Mouse (Mus musculus) left cerebral cortex, postnatal 25 days (tissue): ENCODE results near the gene Hira. TPM values are rescaled to one million over a fixed set of nuclear protein-coding genes. Genes with fewer than 3 reads are reported as not detected.
A peak's percentile ranks its signal among the peaks of the same experiment; 100 is the strongest.
"Not testable (repeated sequence)": the region's sequence is repeated elsewhere in the genome, so short reads cannot be mapped to it uniquely, and the experiment has no call there.

Experiments used
- DNase-seq, 2 experiments: peaks; one replicate each; pipeline ENCODE4 v3.0.0; 2022; ENCODE audit warnings: low spot score in 2 of 2, mixed read lengths in 1 of 2
- intact Hi-C: fragments of 180-260 bp; cut with DNase I; formaldehyde crosslinking; loops from one replicate; pipeline ENCODE4 v1.15.1; 2025
- total RNA-seq, 2 experiments: library from RNA; stranded (reverse); gene quantifications; 2 replicates each; pipeline ENCODE4 v1.2.3; 2021

Gene Hira
- total RNA-seq, 2 experiments from 2014 or later, result 74.3 to 84.6 TPM

DNA sequence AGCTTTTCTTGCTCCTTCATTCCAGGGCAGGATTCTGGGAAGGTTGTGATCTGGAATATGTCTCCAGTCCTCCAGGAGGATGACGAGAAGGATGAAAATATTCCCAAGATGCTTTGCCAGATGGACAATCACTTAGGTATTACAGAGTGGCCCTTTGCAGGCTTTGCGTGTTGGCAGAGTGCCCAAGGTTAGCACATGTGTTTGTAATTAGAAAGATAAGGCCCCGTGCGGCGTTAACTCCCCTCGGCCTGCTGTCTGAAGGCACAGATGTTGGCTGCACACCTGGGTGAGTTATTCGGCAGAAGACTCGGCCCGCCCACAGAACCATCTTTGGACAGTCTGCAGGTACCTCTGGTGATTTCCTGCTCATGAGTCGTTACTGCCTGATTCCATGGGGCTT lies 19.6 kb downstream of the Hira start:
- intact Hi-C loops, result no loop called here
- DNase-seq, result no peak

DNA sequence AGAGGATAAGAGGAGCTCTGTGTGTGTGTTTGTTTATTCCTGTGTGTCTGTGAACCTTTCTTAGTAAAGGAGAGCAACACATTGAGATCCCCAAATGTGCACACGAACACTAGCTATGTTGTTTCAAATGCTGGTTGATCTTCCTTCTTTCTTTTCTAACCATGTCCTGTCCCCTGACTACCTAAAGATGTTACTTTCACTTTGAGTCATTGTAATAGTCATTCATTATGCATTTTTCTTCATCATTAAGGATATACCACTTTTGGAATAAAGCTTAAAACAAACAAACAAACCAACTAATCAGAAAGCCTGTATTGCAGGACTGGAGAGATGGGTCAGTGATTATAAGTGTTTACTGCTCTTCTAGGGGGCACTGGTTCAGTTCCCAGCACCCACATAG lies 28.8 kb downstream of the Hira start:
- intact Hi-C loops, result no loop called here
- DNase-seq, result no peak

DNA sequence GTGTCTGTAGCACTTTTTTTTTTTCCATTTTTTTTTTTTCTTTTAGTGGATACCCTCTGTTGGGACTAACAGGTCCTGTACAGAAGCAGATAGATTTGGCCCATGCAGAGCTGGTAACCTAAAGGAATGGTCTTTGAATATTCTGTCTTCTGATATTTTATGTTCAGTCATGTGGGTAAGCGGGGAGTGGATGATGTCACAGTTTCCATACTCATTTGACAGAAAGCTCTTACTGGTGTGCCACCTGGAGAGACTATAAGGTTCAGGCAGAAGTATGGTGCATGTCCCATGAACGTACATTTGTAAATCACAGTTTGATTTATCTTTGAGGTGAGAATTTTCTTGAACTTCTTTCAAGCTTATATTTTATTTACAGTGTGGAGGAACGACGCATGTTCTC lies 39.2 kb downstream of the Hira start:
- no peak for DNase-seq
- intact Hi-C loops, result no loop called here

DNA sequence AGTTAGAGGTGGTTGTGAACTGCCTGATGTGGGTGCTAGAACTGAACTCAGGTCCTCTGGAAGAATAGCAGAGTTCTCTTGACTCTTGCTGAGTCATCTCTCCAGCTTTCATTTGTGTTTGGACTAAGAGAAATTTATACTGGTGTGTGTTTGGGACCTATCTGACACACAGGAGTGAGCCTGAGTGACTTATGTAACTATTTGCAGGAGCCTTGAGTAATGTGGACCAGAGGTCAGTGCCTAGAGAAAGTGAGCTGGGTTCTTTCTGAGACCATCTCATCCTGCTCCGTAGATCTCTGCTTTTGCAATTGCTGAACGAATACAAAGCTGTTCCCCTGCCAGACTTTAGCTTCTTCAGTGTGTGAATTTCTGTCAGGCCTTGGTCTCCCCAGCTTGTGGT lies 44.9 kb downstream of the Hira start:
- intact Hi-C loops, result no loop called here
- no peak for DNase-seq

DNA sequence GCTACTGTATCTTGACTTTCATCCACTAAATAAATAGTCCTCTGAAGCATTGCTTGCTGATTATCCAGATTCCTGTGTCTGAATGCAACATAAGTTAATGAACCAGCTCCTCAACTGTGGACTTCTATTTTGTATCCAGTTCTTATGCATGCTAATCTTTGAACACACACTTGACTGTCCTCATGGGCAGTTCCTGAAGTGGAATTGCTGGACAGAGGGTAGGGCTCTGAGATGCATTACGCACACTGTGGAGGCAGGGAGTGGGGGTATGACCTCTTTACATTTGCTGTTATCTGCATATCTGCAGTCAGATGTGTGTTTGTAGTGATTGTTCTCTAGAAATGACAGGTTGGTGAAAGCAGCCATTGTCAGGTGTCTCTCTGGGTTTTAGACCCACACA lies 51.1 kb downstream of the Hira start:
- intact Hi-C loops, result no loop called here
- DNase-seq, result no peak

DNA sequence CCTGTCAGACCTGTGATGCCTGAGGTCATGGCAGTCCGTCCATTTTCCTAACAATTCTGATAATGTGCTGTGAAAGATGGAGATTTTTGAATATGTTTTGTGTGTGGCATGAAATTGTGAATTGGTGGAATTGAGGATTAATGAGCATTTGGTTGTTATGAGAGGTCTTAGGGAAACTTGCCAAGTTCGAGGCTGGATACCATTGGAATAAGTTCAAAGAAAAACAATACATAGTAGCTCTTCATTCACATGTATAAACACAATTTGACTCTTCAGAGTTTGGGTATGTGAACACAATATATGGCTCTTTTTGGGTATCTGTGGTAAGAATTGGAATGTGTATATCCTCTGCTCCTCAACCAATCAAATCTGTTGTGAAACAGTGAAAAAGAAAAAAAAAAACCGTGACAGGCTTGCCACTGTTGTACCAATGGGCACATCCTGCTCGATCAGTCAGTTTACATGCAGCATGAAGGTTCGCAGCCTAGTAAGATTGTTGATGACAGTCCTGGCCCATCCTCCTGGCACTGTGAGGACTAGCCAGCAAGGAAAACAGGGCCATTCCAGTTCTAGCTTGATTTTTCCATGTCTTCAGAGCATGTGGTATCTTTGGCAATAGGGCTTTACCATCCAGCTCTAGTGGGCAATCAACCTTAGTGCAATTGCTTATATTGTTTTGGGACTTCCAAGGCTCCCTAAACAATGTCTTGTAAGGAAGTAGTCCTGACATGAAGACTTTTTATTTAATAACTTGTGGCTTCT lies 61.7 kb downstream of the Hira start:
- intact Hi-C loops, result no loop called here
- no peak for DNase-seq

DNA sequence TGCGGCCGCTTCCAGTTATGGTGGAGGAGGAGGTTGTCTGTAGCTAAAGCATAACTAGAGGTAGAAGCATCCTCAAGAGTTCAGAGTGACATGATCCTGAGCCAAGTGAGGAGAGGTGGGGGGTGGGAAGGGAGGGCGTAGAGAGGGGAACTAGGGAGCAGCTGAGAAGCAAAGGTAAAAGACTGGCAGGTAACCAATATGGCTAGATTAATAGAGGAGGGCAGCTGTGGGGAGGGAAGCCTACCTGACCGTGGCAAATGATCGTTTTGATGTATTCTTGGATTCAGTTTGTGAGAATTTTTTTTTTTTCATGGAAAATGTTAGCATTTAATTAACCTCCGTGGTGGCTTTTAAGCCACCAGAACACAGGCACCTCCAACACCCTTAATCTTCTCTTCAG lies 67.1 kb downstream of the Hira start:
- intact Hi-C loops, result no loop called here
- no peak for DNase-seq

DNA sequence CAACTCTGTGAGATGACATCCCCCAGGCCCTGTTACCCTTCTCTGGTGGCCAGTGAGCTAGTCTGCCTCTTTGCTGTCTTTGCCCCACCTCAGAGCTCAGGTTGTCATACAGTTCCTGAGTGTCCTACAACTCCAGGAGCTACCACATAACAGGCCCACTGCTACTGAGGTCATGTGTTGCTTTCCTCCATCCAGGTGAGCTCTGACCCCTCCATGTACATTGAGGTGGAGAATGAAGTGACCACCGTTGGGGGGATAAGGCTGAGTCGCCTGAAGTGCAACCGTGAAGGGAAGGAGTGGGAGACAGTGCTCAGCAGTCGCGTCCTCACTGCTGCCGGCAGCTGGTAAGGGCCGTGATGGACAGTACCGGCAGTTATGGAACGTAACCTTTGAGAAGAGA lies 72.1 kb downstream of the Hira start:
- intact Hi-C loops, result no loop called here
- DNase-seq, result no peak

DNA sequence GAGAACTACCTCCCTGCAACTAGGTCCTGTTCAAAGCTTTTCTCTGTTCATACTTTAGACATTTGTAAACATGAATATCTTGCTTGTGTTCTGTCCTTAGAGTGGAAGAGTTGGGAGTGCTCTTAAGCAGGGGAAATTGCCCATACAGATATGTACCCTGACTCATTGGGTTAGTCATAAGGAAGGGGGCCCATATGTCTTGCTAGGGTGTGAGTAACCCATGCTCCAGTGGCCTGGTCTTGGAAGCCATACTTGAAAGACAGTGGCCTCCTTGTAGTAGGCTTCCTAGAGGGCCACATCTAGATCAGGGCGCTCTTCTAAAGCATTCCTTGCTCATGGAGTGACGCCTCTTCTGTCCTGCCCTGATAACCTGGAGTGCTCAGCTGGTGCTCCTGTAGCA lies 73.5 kb downstream of the Hira start:
- intact Hi-C loops, result no loop called here
- no peak for DNase-seq

DNA sequence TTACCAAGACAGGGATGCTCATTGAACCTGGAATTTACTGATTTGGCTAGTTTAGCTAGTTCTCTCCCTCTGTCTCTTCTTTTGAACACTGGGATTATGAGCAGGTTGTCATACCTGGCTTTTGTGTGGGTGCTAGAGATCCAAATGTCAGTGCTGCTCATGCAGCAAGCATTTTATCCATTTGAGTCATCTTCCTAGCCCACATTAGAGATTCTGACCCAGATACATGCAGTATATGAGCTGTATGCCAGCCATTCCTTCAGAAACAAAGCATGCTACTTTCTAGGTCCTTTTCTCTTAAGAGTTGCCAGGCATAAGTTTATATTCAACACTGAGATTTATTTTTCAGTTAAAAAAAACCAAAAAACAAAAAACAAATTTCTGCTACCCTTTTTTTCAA lies 76.0 kb downstream of the Hira start:
- peak in 1 of 2 experiments; percentile 25 for DNase-seq

DNA sequence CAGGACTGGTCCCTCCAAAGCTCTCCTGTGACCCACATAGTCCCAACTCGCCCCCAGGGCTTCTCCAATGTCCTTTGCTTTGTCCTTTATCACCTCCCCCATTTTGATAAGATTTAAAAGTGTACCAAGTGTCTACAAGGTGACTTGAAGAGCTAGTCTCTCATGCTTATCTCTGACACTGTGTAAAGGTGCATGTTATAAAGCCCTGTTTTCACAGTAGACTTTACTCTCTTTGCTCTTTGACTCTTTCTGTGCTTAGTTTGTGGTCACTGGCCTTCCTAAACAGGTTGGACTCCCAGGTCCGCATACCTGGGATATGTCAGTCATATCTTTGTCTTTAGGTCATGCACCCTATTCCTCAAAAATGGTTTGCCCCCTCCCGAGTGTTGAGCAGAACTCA lies 78.2 kb downstream of the Hira start:
- intact Hi-C loops, result no loop called here
- DNase-seq, result no peak

More for the DNA sequence above, 76.0 kb downstream of the Hira start:
- intact Hi-C loops, result no loop called here

DNA sequence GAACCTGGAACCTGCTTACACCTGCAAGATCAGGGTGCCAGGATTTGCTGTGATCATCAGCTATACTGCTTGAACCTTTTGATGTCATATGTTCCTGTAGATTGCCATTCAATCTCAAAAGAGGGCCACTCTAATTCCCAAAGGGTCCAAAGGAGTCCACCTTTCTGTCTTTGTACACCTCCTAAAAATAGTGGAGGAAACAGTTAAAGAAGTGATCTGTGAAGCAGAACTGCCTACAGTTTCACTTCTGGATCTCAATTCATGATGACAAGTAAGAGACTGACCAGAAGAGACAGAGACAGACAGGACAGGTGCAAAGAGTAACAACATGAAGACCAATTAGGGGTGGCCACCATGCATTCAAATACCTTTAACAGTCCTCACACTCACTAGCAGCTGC lies 86.6 kb downstream of the Hira start:
- intact Hi-C loops, result no loop called here
- no peak for DNase-seq

DNA sequence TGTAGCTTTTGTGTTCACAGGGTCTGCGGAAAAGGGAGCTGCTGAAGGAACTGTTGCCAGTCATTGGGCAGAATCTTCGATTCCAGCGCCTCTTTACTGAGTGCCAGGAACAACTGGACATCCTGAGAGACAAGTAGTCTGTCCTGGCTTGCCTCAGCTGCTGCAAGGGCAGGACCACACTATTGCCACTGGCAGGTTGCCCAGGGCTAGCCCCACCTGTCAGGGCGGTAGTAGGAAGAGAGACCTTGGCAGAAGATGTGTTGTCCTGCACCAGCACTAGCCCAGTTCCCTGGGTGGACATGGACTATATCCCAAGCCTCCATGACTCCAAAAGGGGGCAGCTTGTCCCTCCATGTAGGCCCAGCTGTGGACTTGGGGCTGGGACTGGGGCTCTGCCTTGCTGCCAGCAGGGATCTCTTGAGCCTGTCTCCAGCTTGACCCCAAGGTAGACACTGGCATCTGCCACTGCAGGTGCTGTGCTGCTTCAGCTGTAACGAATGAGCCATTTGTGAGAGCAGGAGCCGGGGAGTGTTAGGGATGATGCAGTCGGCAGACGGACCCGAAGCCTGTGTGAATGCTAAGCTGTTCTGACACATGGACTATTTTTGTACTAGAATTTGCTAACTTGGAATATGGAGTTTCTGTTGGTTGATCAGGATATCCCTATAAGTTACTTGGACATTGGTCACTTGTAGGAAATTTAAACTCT lies 92.7 kb downstream of the Hira start:
- DNase-seq, result no peak
- intact Hi-C loops, result no loop called here

DNA sequence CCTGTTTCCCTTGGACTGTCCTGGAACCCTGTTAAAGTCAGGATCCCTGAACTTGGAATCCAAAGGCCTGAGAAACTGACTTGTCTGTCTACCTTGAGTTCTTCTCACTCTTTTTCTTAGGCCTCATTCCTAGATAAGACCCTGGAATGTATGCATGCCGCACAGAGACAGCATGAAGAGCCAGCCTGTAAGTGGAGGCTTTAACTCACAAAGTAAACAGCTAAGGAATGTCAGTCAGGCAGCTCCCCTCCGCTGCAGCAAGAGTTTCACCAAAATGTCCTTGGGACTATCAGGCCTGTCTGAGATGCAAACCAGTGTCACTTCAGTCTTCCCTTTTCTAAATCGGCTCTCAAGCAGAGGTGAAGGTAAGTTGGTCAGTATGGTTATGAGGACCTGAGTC lies 94.0 kb downstream of the Hira start:
- no peak for DNase-seq
- intact Hi-C loops, result no loop called here

DNA sequence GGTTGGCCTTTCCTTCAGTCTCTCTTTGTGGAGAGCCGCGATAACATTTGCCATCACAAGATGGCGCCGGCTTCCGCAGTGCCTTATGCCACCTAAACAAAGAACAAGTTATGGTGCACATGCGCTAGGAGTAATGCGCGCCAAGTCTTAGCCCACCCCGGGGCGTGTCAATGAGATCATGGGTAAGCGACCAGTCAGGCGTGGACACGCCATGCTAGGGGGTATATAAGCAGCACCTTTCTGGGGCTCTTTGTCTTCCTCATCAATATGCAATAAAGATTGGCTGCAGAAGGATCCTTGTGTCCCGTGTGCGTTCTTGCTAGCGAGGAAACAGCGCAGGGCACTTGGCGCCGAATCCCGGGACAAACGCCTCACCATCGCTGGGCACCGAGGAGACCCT lies 98.8 kb downstream of the Hira start:
- DNase-seq, intact Hi-C loops: not testable (repeated sequence)

DNA sequence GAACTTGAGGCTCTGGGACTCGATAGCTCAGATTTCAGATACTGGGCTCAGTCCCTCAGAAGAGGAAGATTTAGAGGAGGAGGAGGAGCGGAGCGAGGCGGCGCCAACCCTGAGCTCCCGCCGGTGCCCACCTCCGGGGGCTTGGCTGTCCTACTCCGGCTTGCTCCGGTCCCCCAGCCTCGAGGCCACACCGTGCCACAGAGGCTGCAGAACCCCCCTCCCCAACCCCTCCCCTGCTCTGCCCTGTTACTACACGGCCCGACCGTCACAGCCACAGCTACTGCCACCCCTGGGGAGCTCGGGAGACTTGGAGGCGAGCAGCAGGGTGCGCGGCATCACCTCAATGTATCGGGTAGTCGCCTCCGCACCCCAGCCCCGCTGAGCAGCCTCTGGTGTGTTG lies 99.5 kb downstream of the Hira start:
- intact Hi-C loops, result no loop called here
- DNase-seq, result no peak

DNA sequence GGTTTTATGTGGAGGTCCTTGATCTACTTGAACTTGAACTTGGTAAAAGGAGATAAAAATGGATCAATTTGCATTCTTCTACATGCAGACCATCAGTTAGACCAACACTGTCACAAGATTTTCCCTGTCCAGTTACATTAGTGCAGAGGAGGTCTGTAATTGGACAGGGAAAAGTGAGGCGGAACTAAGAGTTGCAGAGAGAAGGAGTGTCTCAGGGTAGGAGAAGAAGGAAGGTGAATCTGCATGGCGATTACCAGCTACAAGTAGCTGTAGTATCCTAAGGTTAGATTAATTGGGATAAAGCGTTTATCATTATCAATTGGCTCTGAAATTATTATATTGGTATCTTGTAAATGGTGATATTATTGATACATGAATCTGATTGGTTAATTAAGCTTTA lies 109.5 kb downstream of the Hira start:
- intact Hi-C loops, result no loop called here
- no peak for DNase-seq

DNA sequence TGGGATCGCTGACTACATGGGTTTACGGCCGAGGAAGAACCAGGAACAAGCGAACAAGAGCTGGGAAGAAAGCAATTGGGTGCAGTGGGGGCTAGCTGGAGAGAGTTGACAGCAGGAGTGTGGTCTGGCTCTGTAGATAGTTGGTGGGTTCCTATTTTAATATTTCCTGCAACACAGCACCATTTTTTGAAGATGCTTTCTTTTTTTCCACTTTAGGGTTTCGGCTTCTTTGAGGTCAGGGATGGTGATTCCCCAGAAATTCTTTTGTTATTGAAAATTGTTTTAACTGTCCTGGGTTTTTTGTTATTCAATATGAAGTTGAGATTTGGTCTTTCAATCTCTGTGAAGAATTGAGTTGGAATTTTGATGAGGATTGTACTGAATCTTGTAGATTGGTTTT lies 110.0 kb downstream of the Hira start:
- DNase-seq, result no peak
- intact Hi-C loops, result no loop called here

DNA sequence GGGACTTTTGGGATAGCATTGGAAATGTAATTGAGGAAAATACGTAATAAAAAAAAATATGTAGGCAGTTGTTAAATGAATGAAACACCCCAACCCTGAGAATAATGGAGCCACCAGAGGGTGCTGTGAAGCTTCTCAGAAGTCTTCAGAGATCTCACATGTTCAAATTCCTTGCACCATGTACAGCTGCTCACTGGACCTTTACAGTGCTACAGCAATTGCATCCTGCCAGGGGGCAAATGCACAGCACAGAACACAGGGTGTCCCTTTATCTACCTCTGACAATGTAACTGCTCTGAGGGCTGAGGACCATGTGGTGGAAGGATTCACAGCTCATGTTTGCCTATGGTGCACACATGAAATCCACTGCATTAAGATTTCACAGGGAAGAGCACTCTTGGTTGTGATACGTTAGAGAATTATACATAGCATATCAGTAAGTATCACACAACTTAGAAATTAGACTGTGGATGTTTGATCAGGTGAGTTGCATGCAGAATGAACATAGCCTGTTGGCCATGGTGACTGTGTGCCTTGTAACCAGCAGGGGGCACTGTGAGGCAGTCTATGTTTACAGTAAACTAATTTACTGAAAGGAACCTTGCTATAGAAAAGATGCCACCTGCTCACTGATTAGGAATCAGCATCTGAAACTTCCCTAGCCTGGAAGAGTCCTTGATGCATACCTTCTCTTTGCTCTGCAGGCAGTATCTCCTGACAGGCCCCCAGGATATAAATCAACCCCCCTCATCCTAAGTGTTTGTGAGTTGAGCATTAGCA lies 126.0 kb downstream of the Hira start:
- intact Hi-C loops, DNase-seq: not testable (repeated sequence)

DNA sequence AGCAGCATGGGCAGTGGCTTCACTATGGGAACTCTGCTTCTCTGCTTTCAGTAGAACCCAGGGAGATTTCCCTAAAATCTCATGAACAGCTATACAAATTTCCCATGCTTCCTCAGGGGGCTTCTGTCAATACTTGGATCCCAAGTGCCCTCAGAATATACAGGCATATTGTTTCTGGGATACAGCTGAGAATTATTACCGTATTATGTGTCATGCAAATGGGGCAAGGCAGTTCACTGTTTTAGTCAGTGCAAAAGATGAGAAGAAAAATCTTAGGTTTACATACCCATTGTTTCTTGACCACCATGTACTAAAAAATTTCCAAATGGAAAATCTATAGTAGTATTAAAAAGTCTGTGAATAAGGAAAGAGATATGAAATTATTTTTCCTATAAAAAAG lies 126.9 kb downstream of the Hira start:
- DNase-seq, result no peak

DNA sequence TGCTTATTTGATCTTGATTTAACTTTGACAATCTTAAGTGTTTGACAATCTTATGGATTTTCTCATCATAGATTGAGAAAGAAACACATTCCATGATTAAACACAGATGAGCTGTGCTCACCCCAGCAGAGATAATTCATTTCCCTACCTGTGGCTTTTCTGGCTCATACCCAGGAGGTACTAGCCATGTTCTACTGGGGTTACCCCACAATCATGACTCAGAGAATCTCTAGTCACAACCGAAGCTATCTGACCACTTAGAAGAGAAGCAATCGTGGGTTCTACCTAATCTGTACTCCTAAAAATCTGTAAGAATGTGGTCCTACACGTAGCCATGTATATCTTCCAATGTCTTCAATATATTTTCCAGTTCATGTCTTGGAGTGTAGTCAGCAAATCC lies 128.5 kb downstream of the Hira start:
- no peak for DNase-seq
- intact Hi-C loops, result no loop called here

More for the DNA sequence above, 126.9 kb downstream of the Hira start:
- intact Hi-C loops, result no loop called here
